In the genomic region with DNA sequence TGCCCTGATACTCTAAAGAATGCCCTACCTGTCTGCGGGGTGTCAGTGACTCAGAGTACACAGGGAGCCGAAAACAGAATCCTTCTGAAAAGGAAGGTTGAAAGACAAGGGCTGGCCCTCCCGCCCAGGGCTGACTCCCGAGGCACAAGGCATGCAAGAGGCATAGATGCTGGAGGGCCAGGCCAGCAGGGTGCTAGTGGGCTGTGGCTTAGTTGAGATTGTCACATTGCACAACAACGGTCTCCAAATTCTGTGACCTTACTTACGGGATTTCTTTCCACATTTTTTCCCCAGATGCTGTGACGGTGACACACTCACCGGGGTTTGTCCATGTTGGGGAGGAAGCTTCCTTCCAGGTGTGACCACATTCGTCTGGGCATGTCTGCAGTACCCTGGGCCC, we compare ENCODE assay signal across 10 mouse cellular contexts. TPM values are rescaled to one million over a fixed set of nuclear protein-coding genes. Genes with fewer than 3 reads are reported as not detected.
DNase-seq lines count a peak whose midpoint lies in the region; ATAC-seq and TF ChIP-seq lines count a peak whose summit lies in the region.
"Had no signal": no experiment of that assay in that cellular context is flagged by ENCODE, and none has a peak within 500 bp of the region (broad histone marks: within the 10 kb centered on the region; RNA-seq: fewer than 3 reads in every experiment).

No protein-coding gene starts in this region.

- 0 out of 2 replicates have a peak, but pooled peaks have one; percentile 15 for TF ChIP-seq EP300 in ES-Bruce4 (IDR thresholded peaks at IDR 0.05; ENCODE audit: insufficient read depth, low read depth, low read length)

- H3K27ac ChIP-seq in gastrocnemius, adult 2 months, result peak overlapping the region; percentile 91
- H3K27ac ChIP-seq in kidney, embryonic 16.5 days (ENCODE audit: low read length), result peak overlapping the region; percentile 37; the same call in 1 of the 2 replicates
- peak overlapping the region; percentile 40 for H3K27ac ChIP-seq in ES-Bruce4 (ENCODE audit: insufficient read depth, low read length)
- H3K27ac ChIP-seq in heart, embryonic 16.5 days (ENCODE audit: low read length), result peak overlapping the region; percentile 79

- H3K27me3 ChIP-seq in kidney, embryonic 16.5 days (ENCODE audit: insufficient read depth, low read length), result no peaks in the 10 kb centered on the region
- H3K27me3 ChIP-seq in ES-Bruce4 (ENCODE audit: control insufficient read depth, insufficient read depth, low read length, poor library complexity, severe bottlenecking), result no peaks in the 10 kb centered on the region
- no peaks in the 10 kb centered on the region for H3K27me3 ChIP-seq in heart, embryonic 16.5 days (ENCODE audit: control insufficient read depth, insufficient read depth, low read length)

- H3K36me3 ChIP-seq in kidney, embryonic 16.5 days (ENCODE audit: insufficient read depth, low read length), result 0 out of 2 replicates have a peak, but pooled peaks cover 5% of the 10 kb centered on the region
- no peaks in the 10 kb centered on the region for H3K36me3 ChIP-seq in ES-Bruce4 (ENCODE audit: control insufficient read depth, insufficient read depth, low read length, poor library complexity, severe bottlenecking)
- H3K36me3 ChIP-seq in heart, embryonic 16.5 days (ENCODE audit: control insufficient read depth, insufficient read depth), result peaks cover 10% of the 10 kb centered on the region; the same call in 1 of the 2 replicates

- 72% methylated on average over 9 of the region's 9 CpGs for WGBS in kidney, embryonic 16.5 days
- 68% methylated on average over 9 of the region's 9 CpGs for WGBS in heart, embryonic 16.5 days

- no peak for ATAC-seq in kidney, embryonic 16.5 days (ENCODE audit: low FRiP score, low TSS enrichment)
- no peak for ATAC-seq in heart, embryonic 16.5 days (replicated peaks; ENCODE audit: extremely low read depth, insufficient read depth, low FRiP score)

- H3K4me1 ChIP-seq in kidney, embryonic 16.5 days (ENCODE audit: insufficient read depth, low read length), result peaks cover 67% of the 10 kb centered on the region
- peaks cover 20% of the 10 kb centered on the region for H3K4me1 ChIP-seq in ES-Bruce4 (ENCODE audit: control insufficient read depth, insufficient read depth, low read length)
- H3K4me1 ChIP-seq in heart, embryonic 16.5 days (ENCODE audit: control insufficient read depth, insufficient read depth, low read length), result peaks cover 65% of the 10 kb centered on the region

- TF ChIP-seq POLR2A in ES-Bruce4 (IDR thresholded peaks at IDR 0.05; ENCODE audit: insufficient read depth, low read length), result no peak

- H3K9me3 ChIP-seq in kidney, embryonic 16.5 days (ENCODE audit: low read length), result no peaks in the 10 kb centered on the region
- no peaks in the 10 kb centered on the region for H3K9me3 ChIP-seq in ES-Bruce4 (replicated peaks; ENCODE audit: control insufficient read depth, insufficient read depth, low read length, poor library complexity, severe bottlenecking)
- H3K9me3 ChIP-seq in heart, embryonic 16.5 days (replicated peaks; ENCODE audit: control insufficient read depth, low read length), result no peaks in the 10 kb centered on the region

- 0 out of 2 replicates have a peak overlapping the region, but pooled peaks have one; percentile 18 for H3K9ac ChIP-seq in kidney, embryonic 16.5 days (replicated peaks; ENCODE audit: low read length)
- H3K9ac ChIP-seq in ES-Bruce4 (ENCODE audit: low read depth, poor library complexity, severe bottlenecking), result peak overlapping the region; percentile 52
- H3K9ac ChIP-seq in heart, embryonic 16.5 days (ENCODE audit: low read length), result peak overlapping the region; percentile 43; the same call in 1 of the 2 replicates

- peak; percentile 33 for DNase-seq in gastrocnemius, adult 2 months
- no peak for DNase-seq in gastrocnemius, postnatal 25 days
- no peak for DNase-seq in kidney, adult 8-10 months
- DNase-seq in embryo, embryonic 10 days (ENCODE audit: low spot score), result no peak
- DNase-seq in left cerebral cortex, adult 9 months (ENCODE audit: low spot score in 2 of 2), result no peak
- DNase-seq: cerebellum, adult 9-10 months; thymus, postnatal 36 days had no signal

- intact Hi-C loops in gastrocnemius, adult 2 months (cut with DNase I), result loop anchor here (5.0 kb wide), 1 partner anchor 55 kb away; no protein-coding TSS in a partner anchor

- H3K4me2 ChIP-seq in kidney, embryonic 16.5 days (replicated peaks; ENCODE audit: low read depth, low read length), result no peak overlapping the region
- H3K4me2 ChIP-seq in heart, embryonic 16.5 days (ENCODE audit: low read depth, low read length), result no peak overlapping the region

- peak overlapping the region; percentile 56 for H3K4me3 ChIP-seq in gastrocnemius, adult 2 months
- H3K4me3 ChIP-seq in kidney, embryonic 16.5 days (ENCODE audit: low read length), result no peak overlapping the region
- H3K4me3 ChIP-seq in ES-Bruce4 (ENCODE audit: low read depth, low read length), result no peak overlapping the region
- H3K4me3 ChIP-seq in heart, embryonic 16.5 days (ENCODE audit: low read length), result no peak overlapping the region

- no peak for TF ChIP-seq CTCF in gastrocnemius, adult 2 months (IDR thresholded peaks at IDR 0.05)
- TF ChIP-seq CTCF in ES-Bruce4 (IDR thresholded peaks at IDR 0.05; ENCODE audit: low read depth, low read length), result no peak

RNA-seq across cellular contexts. Expression of gene Tmem94, which starts 11.7 kb away (rescaled TPM):
- total RNA-seq in gastrocnemius, adult 2 months (2021), result 10 to 100 TPM; 90.6 to 99.5 TPM
- 10 to 100 TPM; 68.5 to 72.2 TPM for total RNA-seq in gastrocnemius, postnatal 25 days (2021)
- polyA plus RNA-seq in kidney, embryonic 16.5 days (2015; fragmentation: Nextera tagmentation; extraction: Ambion mirVana), result 33.4 and 34.5 TPM in 2 replicates
- 29.2 and 32.6 TPM in 2 replicates for polyA plus RNA-seq in ES-Bruce4 (2011; ENCODE audit: insufficient read depth, insufficient read length, low read depth, missing spikeins)
- polyA plus RNA-seq in heart, embryonic 16.5 days (2015; fragmentation: Nextera tagmentation; extraction: Ambion mirVana), result 36.8 and 43.1 TPM in 2 replicates

RNA-seq across cellular contexts. Expression of gene Caskin2, which starts 36.5 kb away (rescaled TPM):
- 10 to 100 TPM; 14.5 to 19.2 TPM for total RNA-seq in gastrocnemius, adult 2 months (2021)
- 10 to 100 TPM; 13.7 to 13.9 TPM for total RNA-seq in gastrocnemius, postnatal 25 days (2021)
- 21.5 and 23.6 TPM in 2 replicates for polyA plus RNA-seq in kidney, embryonic 16.5 days (2015; fragmentation: Nextera tagmentation; extraction: Ambion mirVana)
- 10.5 and 12.1 TPM in 2 replicates for polyA plus RNA-seq in ES-Bruce4 (2011; ENCODE audit: insufficient read depth, insufficient read length, low read depth, missing spikeins)
- polyA plus RNA-seq in heart, embryonic 16.5 days (2015; fragmentation: Nextera tagmentation; extraction: Ambion mirVana), result 18.9 and 22.1 TPM in 2 replicates

RNA-seq across cellular contexts. Expression of gene Tsen54, which starts 37.6 kb away (rescaled TPM):
- total RNA-seq in gastrocnemius, adult 2 months (2021), result 1 to 10 TPM; 6.2 to 6.9 TPM
- total RNA-seq in gastrocnemius, postnatal 25 days (2021), result 1 to 10 TPM; 3.2 to 7.5 TPM
- polyA plus RNA-seq in kidney, embryonic 16.5 days (2015; fragmentation: Nextera tagmentation; extraction: Ambion mirVana), result 48.1 and 50.2 TPM in 2 replicates
- 26.9 and 30.2 TPM in 2 replicates for polyA plus RNA-seq in ES-Bruce4 (2011; ENCODE audit: insufficient read depth, insufficient read length, low read depth, missing spikeins)
- 26.2 and 28.3 TPM in 2 replicates for polyA plus RNA-seq in heart, embryonic 16.5 days (2015; fragmentation: Nextera tagmentation; extraction: Ambion mirVana)

RNA-seq across cellular contexts. Expression of gene Llgl2, which starts 46.9 kb away (rescaled TPM):
- 1 to 10 TPM; 8.3 to 9.8 TPM for total RNA-seq in gastrocnemius, adult 2 months (2021)
- 1 to 10 TPM; 7.8 to 9.0 TPM for total RNA-seq in gastrocnemius, postnatal 25 days (2021)
- polyA plus RNA-seq in kidney, embryonic 16.5 days (2015; fragmentation: Nextera tagmentation; extraction: Ambion mirVana), result 58.3 and 64.5 TPM in 2 replicates
- polyA plus RNA-seq in ES-Bruce4 (2011; ENCODE audit: insufficient read depth, insufficient read length, low read depth, missing spikeins), result 92.1 and 99.1 TPM in 2 replicates
- polyA plus RNA-seq in heart, embryonic 16.5 days (2015; fragmentation: Nextera tagmentation; extraction: Ambion mirVana), result 17.7 and 18.2 TPM in 2 replicates

Comparison
In these comparisons a context has a peak if more than half of its experiments do, and no peak if none do; other contexts are left out.
1. H3K27ac ChIP-seq: peak in every context shown above with its lines; median percentile 91 in gastrocnemius, adult 2 months; 79 in heart, embryonic 16.5 days; 40 in ES-Bruce4; 37 in kidney, embryonic 16.5 days.